Mouse (Mus musculus) right cerebral cortex, postnatal 10 days (tissue): ENCODE data around the gene Hlcs.

Experiments
- DNase-seq, 2 experiments: peaks; one replicate each; pipeline ENCODE4 v3.0.0; 2021; ENCODE audit warnings: low spot score in 2 of 2

The Hlcs gene

GRCm38 (mm10) chr16:94328881-94329867 lies 15.8 kb upstream of the Hlcs start:
- DNase-seq: no peak

- no peak for DNase-seq
Measured at GRCm38 (mm10) chr16:94327781-94328711, 14.7 kb upstream of the Hlcs start, which contains the start of gene Ripply3. TSS of gene Ripply3 (plus strand) at chr16:94328420.

GRCm38 (mm10) chr16:94326008-94326407 lies 12.6 kb upstream of the Hlcs start:
- no peak for DNase-seq

GRCm38 (mm10) chr16:94323681-94324080 lies 10.3 kb upstream of the Hlcs start:
- no peak for DNase-seq

GRCm38 (mm10) chr16:94320223-94320622 lies 6.9 kb upstream of the Hlcs start:
- no peak for DNase-seq

- no peak for DNase-seq
Measured at GRCm38 (mm10) chr16:94317752-94318151, 4.4 kb upstream of the Hlcs start.

- DNase-seq: no peak
Measured at GRCm38 (mm10) chr16:94315215-94315614, 1.8 kb upstream of the Hlcs start.

GRCm38 (mm10) chr16:94314626-94315025 lies 1.3 kb upstream of the Hlcs start:
- DNase-seq: no peak

- peak; percentile 91 to 94 for DNase-seq
Measured at GRCm38 (mm10) chr16:94312663-94313228, 625 bp downstream of the Hlcs start.

GRCm38 (mm10) chr16:94311931-94312330 lies 1.4 kb downstream of the Hlcs start:
- DNase-seq: no peak

GRCm38 (mm10) chr16:94311416-94311815 lies 2.0 kb downstream of the Hlcs start:
- DNase-seq: no peak

- DNase-seq: peak; percentile 53 to 59
Measured at GRCm38 (mm10) chr16:94309025-94309424, 4.3 kb downstream of the Hlcs start.

- no peak for DNase-seq
Measured at GRCm38 (mm10) chr16:94307942-94308341, 5.4 kb downstream of the Hlcs start.

GRCm38 (mm10) chr16:94307526-94307925 lies 5.8 kb downstream of the Hlcs start:
- DNase-seq: peak; percentile 45 to 63

GRCm38 (mm10) chr16:94303203-94303535 lies 10.2 kb downstream of the Hlcs start:
- no peak for DNase-seq

GRCm38 (mm10) chr16:94302274-94303202 lies 10.8 kb downstream of the Hlcs start:
- peak; percentile 68 to 69 for DNase-seq

- DNase-seq: no peak
Measured at GRCm38 (mm10) chr16:94301696-94302095, 11.7 kb downstream of the Hlcs start.

GRCm38 (mm10) chr16:94301194-94301593 lies 12.2 kb downstream of the Hlcs start:
- no peak for DNase-seq

- DNase-seq: no peak
Measured at GRCm38 (mm10) chr16:94299210-94299609, 14.2 kb downstream of the Hlcs start.

GRCm38 (mm10) chr16:94298081-94298480 lies 15.3 kb downstream of the Hlcs start:
- no peak for DNase-seq

GRCm38 (mm10) chr16:94291141-94291540 lies 22.2 kb downstream of the Hlcs start:
- no peak for DNase-seq
